Mouse (Mus musculus): Measurements from ENCODE around the gene Cobl.

GRCm38 (mm10) chr11:12219594-12220530 lies 244.9 kb downstream of the Cobl start:
- TF ChIP-seq GATA1 (IDR thresholded peaks at IDR 0.05; ENCODE audit: low read length) = no peak
- no peak for TF ChIP-seq TAL1 (IDR thresholded peaks at IDR 0.05; ENCODE audit: low read length)
